Mouse (Mus musculus) lung, postnatal 0 days (tissue): Measurements from ENCODE around the gene Nudt8.

Source experiments
- CTCF ChIP-seq: IDR thresholded peaks from 2 replicates; pipeline ENCODE4 v1.5.1; 2016; ENCODE audit warnings: antibody characterized with exemption, mild to moderate bottlenecking
- EP300 ChIP-seq: IDR thresholded peaks from 2 replicates; pipeline ENCODE4 v1.6.1; 2016; ENCODE audit warnings: antibody characterized with exemption, mild to moderate bottlenecking, control low read depth

- TF ChIP-seq EP300 (no peak), CTCF (no peak)
Observed at GRCm38 (mm10) chr19:3980917-3981316, 19.5 kb upstream of the Nudt8 start.
